Mouse (Mus musculus): ENCODE results near the gene Nmt1.

The Nmt1 gene

DNA sequence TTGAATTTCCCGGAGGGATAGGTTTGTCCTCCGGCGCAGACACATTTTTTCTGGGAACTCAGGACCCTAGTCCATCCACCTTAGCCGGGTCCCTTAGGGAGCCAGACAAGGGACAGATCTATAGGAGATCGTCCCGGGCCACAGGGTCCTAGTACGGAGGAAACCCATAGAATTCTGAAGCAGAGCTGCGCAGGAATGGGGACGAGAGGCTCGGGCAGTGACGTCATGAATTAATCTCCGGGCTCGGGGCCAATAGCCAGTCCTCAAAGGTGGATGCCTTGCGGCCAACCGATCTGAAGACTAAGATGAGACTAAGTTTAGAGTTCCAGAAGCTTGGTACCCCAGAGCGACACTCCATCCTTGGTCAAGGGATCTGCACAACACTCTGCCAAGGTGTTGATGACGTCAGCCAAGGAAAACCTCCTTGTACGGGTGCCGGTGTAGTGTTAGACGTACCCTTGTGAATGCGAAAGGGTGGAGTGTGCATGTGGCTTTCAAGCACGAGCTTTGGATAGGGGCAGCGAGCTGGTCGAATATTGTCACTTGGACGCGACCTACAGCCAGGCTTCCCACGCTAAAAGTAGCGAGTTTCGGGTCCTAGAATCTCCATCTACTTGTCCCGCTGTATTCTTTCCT lies 74.0 kb downstream of the Nmt1 start:
- in situ Hi-C loops (cut with MboI; ENCODE audit: unreplicated experiment in 2 of 2) = loop anchor here (5.0 to 25.0 kb wide), 6 partner anchors 55 to 585 kb away; partner anchors contain the start of gene Gosr2 (in 1 of the 2)

- in situ Hi-C loops (cut with MboI; ENCODE audit: unreplicated experiment in 2 of 2) = loop anchor here (5.0 to 25.0 kb wide), 6 partner anchors 54 to 584 kb away; partner anchors contain the start of gene Gosr2 (in 1 of the 2)
Measured at GRCm38 (mm10) chr11:103102725-103103349, 74.8 kb downstream of the Nmt1 start.

- in situ Hi-C loops (cut with MboI; ENCODE audit: unreplicated experiment in 2 of 2) = loop anchor here (5.0 to 25.0 kb wide), 6 partner anchors 54 to 584 kb away; partner anchors contain the start of gene Gosr2 (in 1 of the 2)
Measured at GRCm38 (mm10) chr11:103103621-103104020, 75.6 kb downstream of the Nmt1 start.

DNA sequence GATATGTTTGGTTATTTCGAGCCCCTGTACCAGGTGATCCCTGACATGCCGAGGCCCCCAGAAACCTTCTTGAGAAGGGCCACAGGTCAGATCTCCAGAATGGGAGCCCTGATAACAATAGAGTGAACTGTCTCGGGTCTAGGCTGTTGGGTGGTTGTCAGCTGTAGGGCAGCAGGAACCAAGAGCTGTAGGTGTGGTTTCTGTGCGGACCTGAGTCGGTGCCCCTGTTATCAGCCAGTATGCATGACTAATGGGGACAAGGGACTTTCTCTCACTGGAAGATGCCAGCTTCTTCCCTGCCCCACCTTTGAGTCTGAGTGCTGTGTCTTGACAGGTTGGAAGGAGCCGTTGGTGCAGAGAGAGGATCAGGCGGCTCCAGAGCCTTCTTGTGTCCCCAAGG lies 76.5 kb downstream of the Nmt1 start:
- in situ Hi-C loops (cut with MboI; ENCODE audit: unreplicated experiment in 2 of 2) = loop anchor here (5.0 to 25.0 kb wide), 6 partner anchors 53 to 583 kb away; partner anchors contain the start of gene Gosr2 (in 1 of the 2)

DNA sequence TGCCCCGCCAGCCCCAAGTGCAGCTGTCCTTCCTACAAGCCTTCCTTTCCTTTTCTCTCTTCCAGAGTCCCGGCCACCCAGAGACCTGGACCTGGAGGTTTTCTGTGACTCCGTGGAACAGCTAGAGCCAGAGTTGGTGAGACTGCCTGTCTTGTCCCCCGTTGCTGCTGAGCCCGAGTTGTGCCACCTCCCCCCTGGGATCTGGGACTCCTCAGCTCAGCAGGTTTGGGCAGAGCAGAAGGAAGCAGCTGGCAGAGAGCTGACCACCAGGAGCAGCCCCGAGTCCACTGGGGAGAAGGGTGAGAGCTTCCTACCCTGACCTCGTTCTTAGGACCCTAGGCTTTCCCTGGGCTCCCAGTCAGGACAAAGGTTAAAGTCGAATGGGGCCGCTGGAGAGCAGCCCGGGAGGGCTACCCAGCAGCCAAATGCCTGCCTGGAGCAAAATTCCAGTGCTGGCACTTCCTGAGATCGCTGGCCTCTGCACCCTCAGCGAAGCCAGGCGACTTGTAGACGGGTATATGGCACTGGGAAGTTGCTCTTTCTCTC lies 77.3 kb downstream of the Nmt1 start:
- in situ Hi-C loops (cut with MboI; ENCODE audit: unreplicated experiment in 2 of 2) = loop anchor here in 1 of 2 experiments (10.0 to 25.0 kb wide), 2 partner anchors 360 to 582 kb away; partner anchors contain the start of gene Gosr2

- in situ Hi-C loops (cut with MboI; ENCODE audit: unreplicated experiment in 2 of 2) = loop anchor here in 1 of 2 experiments (10.0 to 25.0 kb wide), 2 partner anchors 359 to 581 kb away; partner anchors contain the start of gene Gosr2
Measured at GRCm38 (mm10) chr11:103105810-103106209, 77.8 kb downstream of the Nmt1 start.

- in situ Hi-C loops (cut with MboI; ENCODE audit: unreplicated experiment in 2 of 2) = loop anchor here in 1 of 2 experiments (10.0 to 25.0 kb wide), 2 partner anchors 358 to 581 kb away; partner anchors contain the start of gene Gosr2
Measured at GRCm38 (mm10) chr11:103106386-103106785, 78.4 kb downstream of the Nmt1 start.

DNA sequence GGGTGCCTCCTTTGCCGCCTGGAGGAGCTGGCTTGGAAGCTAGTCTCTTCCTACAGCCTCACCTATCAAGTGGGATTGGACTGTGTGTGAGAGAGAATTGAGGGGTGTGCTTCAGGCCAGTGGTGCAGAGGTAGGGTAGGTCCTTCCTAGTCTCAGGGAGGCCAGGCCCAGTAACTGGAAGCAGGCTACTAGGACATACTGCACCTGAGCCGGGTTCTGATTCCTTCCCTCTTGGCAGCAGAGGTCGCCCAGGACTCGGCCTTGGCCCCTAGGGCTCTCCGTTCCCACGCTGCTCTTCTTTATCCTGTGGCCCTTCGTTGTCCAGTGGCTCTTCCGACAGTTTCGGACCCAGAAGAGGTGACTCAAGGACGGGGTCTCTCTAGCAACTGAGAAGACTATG lies 83.3 kb downstream of the Nmt1 start:
- in situ Hi-C loops (cut with MboI; ENCODE audit: unreplicated experiment in 2 of 2) = loop anchor here in 1 of 2 experiments (25.0 kb wide), 1 partner anchor 576 kb away; the partner anchor contains the start of gene Gosr2

- in situ Hi-C loops (cut with MboI; ENCODE audit: unreplicated experiment in 2 of 2) = loop anchor here in 1 of 2 experiments (25.0 kb wide), 1 partner anchor 575 kb away; the partner anchor contains the start of gene Gosr2
Measured at GRCm38 (mm10) chr11:103111881-103112551, 84.0 kb downstream of the Nmt1 start.

- in situ Hi-C loops (cut with MboI; ENCODE audit: unreplicated experiment in 2 of 2) = loop anchor here in 1 of 2 experiments (25.0 kb wide), 1 partner anchor 575 kb away; the partner anchor contains the start of gene Gosr2
Measured at GRCm38 (mm10) chr11:103112552-103112912, 84.5 kb downstream of the Nmt1 start.

GRCm38 (mm10) chr11:103113005-103113404 lies 85.0 kb downstream of the Nmt1 start:
- in situ Hi-C loops (cut with MboI; ENCODE audit: unreplicated experiment in 2 of 2) = loop anchor here in 1 of 2 experiments (25.0 kb wide), 1 partner anchor 574 kb away; the partner anchor contains the start of gene Gosr2

DNA sequence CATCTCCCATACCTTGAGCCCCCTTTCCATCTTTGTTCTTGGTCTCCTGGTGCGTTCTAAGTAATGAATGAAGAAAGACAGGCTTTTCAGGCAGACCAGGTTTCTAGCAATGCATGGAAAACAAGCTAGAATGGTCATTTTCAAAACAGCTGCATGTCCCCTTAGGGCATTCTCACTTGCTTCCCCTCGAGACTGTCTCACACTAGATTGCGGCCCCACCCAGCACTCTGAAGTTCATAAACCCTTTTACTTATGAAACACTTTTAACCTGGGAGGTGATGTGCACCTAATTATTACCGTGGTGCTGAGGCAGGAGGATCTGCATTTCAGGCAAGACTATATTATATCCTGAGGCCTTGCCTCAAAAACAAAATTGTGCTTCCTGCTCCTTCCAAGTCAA lies 85.8 kb downstream of the Nmt1 start:
- in situ Hi-C loops (cut with MboI; ENCODE audit: unreplicated experiment in 2 of 2) = loop anchor here in 1 of 2 experiments (25.0 kb wide), 1 partner anchor 574 kb away; the partner anchor contains the start of gene Gosr2

DNA sequence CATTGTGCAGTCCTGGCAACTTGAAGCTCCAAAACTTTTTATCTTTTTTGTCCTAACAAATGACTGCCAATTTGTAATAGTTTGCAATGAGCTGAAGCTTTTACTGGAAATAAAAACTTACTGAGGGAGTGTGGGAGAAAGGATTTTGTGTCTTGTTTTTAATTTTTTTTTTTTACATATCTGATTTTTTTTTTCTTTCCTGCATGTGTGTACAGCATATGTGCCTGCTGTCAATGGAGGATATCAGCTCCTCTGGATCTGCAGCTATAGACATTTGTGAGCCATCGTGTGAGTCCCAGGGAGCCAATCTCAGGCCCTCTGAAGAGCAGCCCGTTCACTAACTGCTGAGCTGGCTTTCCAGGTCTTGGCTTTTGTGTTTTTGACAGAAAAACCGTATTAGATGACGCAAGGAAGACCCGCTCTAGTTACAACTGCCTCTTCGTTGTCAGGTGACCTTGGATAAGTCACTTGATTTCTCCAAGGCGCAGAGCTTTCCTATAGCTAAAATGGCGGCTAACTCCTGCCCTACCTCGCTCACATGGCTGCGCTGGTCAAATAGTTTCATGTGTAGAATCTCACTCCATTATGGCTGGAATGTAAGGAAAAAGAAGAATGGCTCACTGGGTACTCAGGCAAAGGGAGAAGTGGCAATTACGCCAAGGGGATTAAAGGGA lies 86.4 kb downstream of the Nmt1 start:
- in situ Hi-C loops (cut with MboI; ENCODE audit: unreplicated experiment in 2 of 2) = loop anchor here in 1 of 2 experiments (25.0 kb wide), 1 partner anchor 573 kb away; the partner anchor contains the start of gene Gosr2

GRCm38 (mm10) chr11:103115163-103116007 lies 87.4 kb downstream of the Nmt1 start:
- in situ Hi-C loops (cut with MboI; ENCODE audit: unreplicated experiment in 2 of 2) = loop anchor here in 1 of 2 experiments (25.0 kb wide), 1 partner anchor 572 kb away; the partner anchor contains the start of gene Gosr2

DNA sequence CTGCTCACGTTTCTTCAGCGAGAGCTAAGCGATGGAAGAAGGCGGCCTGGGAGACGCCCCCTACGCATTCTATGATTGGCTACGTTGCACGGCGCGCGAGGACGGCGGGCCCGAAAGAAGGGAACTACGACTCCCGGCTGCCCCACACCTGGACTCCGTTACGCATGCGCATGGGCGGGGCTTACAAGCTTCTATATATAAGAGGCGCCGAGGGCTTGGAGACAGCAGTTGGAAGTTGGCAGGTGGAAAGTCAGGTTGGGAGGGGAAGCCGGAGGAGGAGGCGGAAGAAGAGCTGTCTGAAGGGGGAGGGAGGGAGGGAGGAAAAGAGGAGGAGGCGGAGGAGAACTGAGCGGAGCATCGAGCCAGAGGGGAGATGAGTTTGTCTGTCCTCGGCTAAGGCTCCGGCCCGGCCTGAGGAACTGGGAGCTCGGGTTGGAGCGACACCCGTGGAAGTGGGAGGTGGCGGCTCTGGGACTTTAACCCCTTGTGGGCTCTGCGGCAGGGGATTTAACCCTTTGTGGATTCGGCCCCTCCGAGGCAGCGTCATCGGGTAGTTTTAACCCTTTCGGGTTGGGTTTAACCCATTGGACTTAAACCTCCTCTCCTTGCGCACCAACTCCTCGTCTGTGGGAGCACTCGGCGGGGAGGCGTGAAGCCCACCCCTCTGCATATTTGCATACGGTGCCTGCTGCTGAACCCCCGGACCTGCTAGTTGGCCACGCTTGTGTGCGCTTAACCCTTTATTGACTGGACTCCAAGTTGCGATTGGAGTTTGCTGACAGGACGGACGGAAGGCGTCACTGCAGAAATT lies 88.2 kb downstream of the Nmt1 start, which contains the start of gene Hexim1:
Hexim1 (plus strand) TSS at position 224 of the 811 bp plus-strand sequence.
- in situ Hi-C loops (cut with MboI; ENCODE audit: unreplicated experiment in 2 of 2) = loop anchor here in 1 of 2 experiments (25.0 kb wide), 1 partner anchor 571 kb away; the partner anchor contains the start of gene Gosr2

DNA sequence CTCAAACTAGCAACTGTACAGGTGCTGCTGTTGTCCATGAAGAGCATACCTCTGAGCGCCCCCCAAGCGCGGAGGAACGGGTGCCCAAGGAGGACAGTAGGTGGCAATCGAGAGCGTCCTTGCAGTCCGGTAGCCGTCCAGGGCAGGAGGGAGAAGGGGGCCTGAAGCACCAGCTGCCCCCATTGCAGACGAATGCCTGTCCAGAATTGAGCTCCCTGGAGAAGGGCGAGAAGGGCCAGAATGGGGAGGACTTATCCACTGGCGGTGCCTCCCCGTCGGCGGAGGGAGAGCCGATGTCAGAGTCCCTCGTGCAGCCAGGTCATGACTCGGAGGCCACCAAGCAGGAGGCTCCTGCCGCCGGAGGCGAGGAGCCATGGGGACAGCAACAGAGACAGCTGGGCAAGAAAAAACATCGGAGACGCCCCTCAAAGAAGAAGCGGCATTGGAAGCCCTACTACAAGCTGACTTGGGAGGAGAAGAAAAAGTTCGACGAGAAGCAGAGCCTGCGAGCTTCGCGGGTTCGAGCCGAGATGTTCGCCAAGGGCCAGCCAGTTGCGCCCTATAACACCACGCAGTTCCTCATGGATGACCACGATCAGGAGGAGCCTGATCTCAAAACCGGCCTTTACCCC lies 89.1 kb downstream of the Nmt1 start:
- in situ Hi-C loops (cut with MboI; ENCODE audit: unreplicated experiment in 2 of 2) = loop anchor here in 1 of 2 experiments (25.0 kb wide), 1 partner anchor 570 kb away; the partner anchor contains the start of gene Gosr2

DNA sequence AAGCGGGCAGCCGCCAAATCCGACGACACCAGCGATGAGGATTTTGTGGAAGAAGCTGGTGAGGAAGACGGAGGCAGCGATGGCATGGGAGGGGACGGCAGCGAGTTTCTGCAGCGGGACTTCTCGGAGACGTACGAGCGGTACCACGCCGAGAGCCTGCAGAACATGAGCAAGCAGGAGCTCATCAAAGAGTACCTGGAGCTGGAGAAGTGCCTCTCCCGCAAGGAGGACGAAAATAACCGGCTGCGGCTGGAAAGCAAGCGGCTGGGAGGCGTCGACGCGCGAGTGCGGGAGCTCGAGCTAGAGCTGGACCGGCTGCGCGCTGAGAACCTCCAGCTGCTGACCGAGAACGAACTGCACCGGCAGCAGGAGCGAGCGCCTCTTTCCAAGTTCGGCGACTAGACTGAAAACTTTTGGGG lies 89.6 kb downstream of the Nmt1 start:
- in situ Hi-C loops (cut with MboI; ENCODE audit: unreplicated experiment in 2 of 2) = loop anchor here in 1 of 2 experiments (25.0 kb wide), 1 partner anchor 570 kb away; the partner anchor contains the start of gene Gosr2

All from v-Abl transformed pro-B cells (cell line).